ENCODE assay signal across 29 mouse cellular contexts in genomic region chr3:82234306-82234705, GRCm38 (mm10).
DNase-seq lines count a peak whose midpoint lies in the region; ATAC-seq and TF ChIP-seq lines count a peak whose summit lies in the region.
"Had no signal": no experiment of that assay in that cellular context is flagged by ENCODE, and none has a peak within 500 bp of the region (broad histone marks: within the 10 kb centered on the region; RNA-seq: fewer than 3 reads in every experiment).

No protein-coding gene starts in this region.

- peak; percentile 3 for DNase-seq in gastrocnemius, adult 18-20 months (ENCODE audit: low spot score)
- no peak for DNase-seq in gastrocnemius, adult 2 months
- peak; percentile 43 for DNase-seq in lung, embryonic 14.5 days
- DNase-seq in lung, adult 18-20 months: no peak
- peak; percentile 53 to 65 for DNase-seq in heart, adult 9 months (ENCODE audit: low spot score in 2 of 2)
- DNase-seq in lung, postnatal 10 days: peak; percentile 30
- no peak for DNase-seq in cerebellum, adult 11 months
- no peak for DNase-seq in layer of hippocampus, adult 8-10 months (ENCODE audit: low spot score in 2 of 2)
- DNase-seq: adrenal gland, postnatal 10 days; cerebellum, adult 9-10 months; cerebellum, postnatal 36 days; gastrocnemius, postnatal 10 days; kidney, adult 8-10 months; kidney, postnatal 10 days; layer of hippocampus, adult 9-11 months; liver; retina, postnatal 1 day; right cerebral cortex, postnatal 14 days had no signal

- H3K9ac ChIP-seq in lung, embryonic 14.5 days: no peak overlapping the region
- H3K9ac ChIP-seq: embryonic facial prominence, embryonic 12.5 days; forebrain, embryonic 15.5 days; hindbrain, embryonic 12.5 days; liver, embryonic 14.5 days; midbrain, embryonic 12.5 days; stomach, embryonic 15.5 days had no signal

- H3K9me3 ChIP-seq in lung, embryonic 14.5 days (ENCODE audit: low read depth, low read length): no peaks in the 10 kb centered on the region
- H3K9me3 ChIP-seq: embryonic facial prominence, embryonic 12.5 days; forebrain, embryonic 10.5 days; forebrain, embryonic 15.5 days; G1E; hindbrain, embryonic 12.5 days; megakaryocyte, embryonic 14.5 days; midbrain, embryonic 12.5 days; stomach, embryonic 15.5 days had no signal

- H3K27ac ChIP-seq in gastrocnemius, adult 2 months: no peak overlapping the region
- H3K27ac ChIP-seq in lung, embryonic 14.5 days (ENCODE audit: low read depth): no peak overlapping the region
- H3K27ac ChIP-seq: embryonic facial prominence, embryonic 12.5 days; forebrain, embryonic 10.5 days; forebrain, embryonic 15.5 days; hindbrain, embryonic 12.5 days; hindbrain, postnatal 0 days; liver, embryonic 14.5 days; midbrain, embryonic 12.5 days; stomach, embryonic 15.5 days had no signal

- no peaks in the 10 kb centered on the region for H3K4me1 ChIP-seq in lung, embryonic 14.5 days (ENCODE audit: insufficient read depth)
- H3K4me1 ChIP-seq: embryonic facial prominence, embryonic 12.5 days; forebrain, embryonic 10.5 days; hindbrain, embryonic 12.5 days; megakaryocyte, embryonic 14.5 days; midbrain, embryonic 12.5 days; stomach, embryonic 15.5 days had no signal

- H3K27me3 ChIP-seq in lung, embryonic 14.5 days (ENCODE audit: insufficient read depth, low read length): no peaks in the 10 kb centered on the region
- H3K27me3 ChIP-seq: embryonic facial prominence, embryonic 12.5 days; forebrain, embryonic 15.5 days; hindbrain, embryonic 12.5 days; midbrain, embryonic 12.5 days; stomach, embryonic 15.5 days had no signal

- no peaks in the 10 kb centered on the region for H3K36me3 ChIP-seq in lung, embryonic 14.5 days (ENCODE audit: insufficient read depth)
- H3K36me3 ChIP-seq: embryonic facial prominence, embryonic 12.5 days; forebrain, embryonic 10.5 days; forebrain, embryonic 15.5 days; G1E; hindbrain, embryonic 12.5 days; midbrain, embryonic 12.5 days; stomach, embryonic 15.5 days had no signal

- H3K4me3 ChIP-seq in gastrocnemius, adult 2 months: no peak overlapping the region
- no peak overlapping the region for H3K4me3 ChIP-seq in lung, embryonic 14.5 days (ENCODE audit: low read depth, low read length)
- H3K4me3 ChIP-seq: embryonic facial prominence, embryonic 12.5 days; forebrain, embryonic 10.5 days; forebrain, embryonic 15.5 days; hindbrain, embryonic 12.5 days; megakaryocyte, embryonic 14.5 days; midbrain, embryonic 12.5 days; stomach, embryonic 15.5 days had no signal

- intact Hi-C loops in gastrocnemius, adult 2 months (cut with DNase I): no loop called here

- no peak for TF ChIP-seq CTCF in gastrocnemius, adult 2 months (IDR thresholded peaks at IDR 0.05)
- no peak for TF ChIP-seq CTCF in lung, embryonic 14.5 days (IDR thresholded peaks at IDR 0.05; ENCODE audit: low read depth)

- H3K4me2 ChIP-seq in lung, embryonic 14.5 days: no peak overlapping the region
- H3K4me2 ChIP-seq: embryonic facial prominence, embryonic 12.5 days; forebrain, embryonic 15.5 days; hindbrain, embryonic 12.5 days; midbrain, embryonic 12.5 days; stomach, embryonic 15.5 days had no signal

- ATAC-seq in lung, embryonic 14.5 days (ENCODE audit: insufficient read depth): no peak
- ATAC-seq: forebrain, embryonic 15.5 days; hindbrain, postnatal 0 days; intestine, embryonic 16.5 days had no signal

Comparison
In these comparisons a context has a peak if more than half of its experiments do, and no peak if none do; other contexts are left out.
1. DNase-seq: peak in gastrocnemius, adult 18-20 months (single experiment), lung, embryonic 14.5 days (single experiment), heart, adult 9 months (2 of 2) and lung, postnatal 10 days (single experiment); none in gastrocnemius, adult 2 months (single experiment), lung, adult 18-20 months (0 of 2), cerebellum, adult 11 months (single experiment) and layer of hippocampus, adult 8-10 months (0 of 2).